Mouse (Mus musculus): ENCODE results near the gene Col4a1. TPM values are rescaled to one million over a fixed set of nuclear protein-coding genes. Genes with fewer than 3 reads are reported as not detected.

Gene Col4a1
- 100 to 1,000 TPM; 250 to 364 TPM for total RNA-seq (2021)
- long read RNA-seq, experiment 1, full-length matches to known transcripts: 145 of 253 reads
- long read RNA-seq, experiment 1, partial matches to known transcripts: 96 of 253 reads
- long read RNA-seq, experiment 1, other reads (novel, unspliced or antisense): 12 of 253 reads
- long read RNA-seq, experiment 2, full-length matches to known transcripts: 139 of 269 reads
- long read RNA-seq, experiment 2, partial matches to known transcripts: 108 of 269 reads
- long read RNA-seq, experiment 2, other reads (novel, unspliced or antisense): 22 of 269 reads

DNA sequence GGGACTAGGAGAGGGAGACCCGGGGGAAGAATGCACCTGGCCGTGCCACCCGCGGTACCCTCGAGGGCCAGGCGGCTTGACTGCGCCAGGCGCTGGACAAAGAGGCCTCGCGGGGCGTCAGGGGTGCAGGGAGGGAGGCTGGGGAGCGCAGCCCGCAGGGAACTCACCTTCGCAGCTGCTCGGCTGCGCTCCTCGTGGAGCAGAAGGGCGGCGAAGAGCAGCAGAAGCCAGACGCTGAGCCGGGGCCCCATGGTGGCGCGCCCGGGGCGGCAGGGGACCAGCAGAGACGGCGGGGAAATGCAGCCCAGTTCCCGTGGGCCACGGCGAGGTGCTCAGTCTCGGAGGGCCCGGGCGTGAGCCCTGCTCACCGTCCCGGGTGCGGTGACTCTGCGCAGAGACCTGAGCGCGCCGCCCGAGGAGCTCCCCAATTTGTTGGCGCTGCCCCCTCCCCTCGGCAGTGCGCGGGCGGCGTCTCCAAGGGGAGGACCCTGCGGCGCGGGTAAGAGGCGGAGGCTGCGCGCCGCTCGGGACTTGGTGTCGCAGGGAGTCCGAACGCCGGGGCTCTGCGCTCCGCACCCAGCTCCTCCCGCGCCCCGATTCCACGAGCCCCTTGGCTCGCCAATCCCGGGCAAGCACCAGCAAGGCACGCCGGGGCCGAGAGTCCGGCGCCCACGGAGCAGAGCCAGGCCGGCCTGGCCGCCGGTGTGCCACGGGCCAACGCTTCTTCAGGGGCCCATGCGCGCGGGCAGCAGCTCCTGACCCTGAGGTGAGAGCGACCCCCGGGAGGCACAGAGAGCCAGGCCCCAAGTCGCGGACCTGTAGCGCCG, at the start of gene Col4a1, which contains the start of gene Col4a2:
TSS of gene Col4a1 (minus strand) at position 478 of the 827 bp plus-strand sequence.
TSS of gene Col4a2 (plus strand) at position 457 of the 827 bp plus-strand sequence.
- peak; percentile 87 for DNase-seq (ENCODE audit: low spot score in 2 of 2)

DNA sequence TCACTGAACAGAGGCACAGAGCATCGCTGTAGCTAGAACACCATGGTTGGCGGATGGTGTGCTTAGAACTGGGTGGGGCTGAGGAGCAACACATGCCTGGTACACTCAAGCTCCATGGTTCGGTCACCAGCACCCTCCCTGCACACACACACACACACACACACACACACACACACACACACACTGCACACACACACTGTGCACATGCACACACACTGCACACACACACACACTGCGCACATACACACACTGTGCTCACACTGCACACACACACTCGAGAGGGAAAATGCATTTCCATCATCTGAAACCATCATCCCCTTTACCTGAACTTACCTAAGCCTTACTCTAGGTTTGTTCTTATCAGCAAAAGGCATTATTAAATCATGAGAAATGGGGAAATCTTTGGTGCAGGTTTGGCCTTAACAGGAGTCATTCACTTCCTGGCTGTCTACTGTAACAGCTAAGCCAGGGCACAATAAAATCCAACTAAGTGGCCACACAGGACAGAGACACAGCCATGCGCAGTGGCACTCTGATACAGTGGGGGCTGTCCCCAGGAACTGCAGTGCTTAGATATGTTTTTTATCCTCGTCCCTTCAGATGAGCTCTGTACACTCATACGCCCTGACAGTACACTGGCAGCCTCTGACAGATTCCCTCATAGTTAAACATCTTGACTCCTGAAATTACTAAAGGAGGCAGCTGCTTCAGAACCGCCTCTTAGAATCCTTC, 49.1 kb upstream of the Col4a1 start:
- DNase-seq (ENCODE audit: low spot score in 2 of 2): no peak

DNA sequence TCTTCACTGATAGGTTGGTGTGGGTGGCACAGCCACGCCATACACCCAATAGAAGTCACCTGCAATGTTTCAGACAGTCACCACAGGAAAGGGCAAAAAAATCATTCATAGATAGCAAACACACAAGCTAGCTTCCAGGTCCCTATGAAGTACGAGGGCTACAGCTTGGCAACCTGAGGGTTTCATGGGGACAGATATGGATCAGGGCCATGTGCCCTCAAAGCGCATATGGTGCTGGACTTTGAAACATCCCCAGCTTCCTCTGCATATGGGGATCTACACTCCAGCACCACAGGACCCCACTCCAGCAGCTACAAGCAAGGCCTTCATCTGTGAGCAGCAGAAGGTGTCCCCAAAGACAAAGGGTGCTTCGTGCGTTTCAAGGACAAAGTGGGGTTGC, 47.2 kb upstream of the Col4a1 start:
- no peak for DNase-seq (ENCODE audit: low spot score in 2 of 2)

GRCm38 (mm10) chr8:11357921-11358436, 45.4 kb upstream of the Col4a1 start:
- no peak for DNase-seq (ENCODE audit: low spot score in 2 of 2)

- no peak for DNase-seq (ENCODE audit: low spot score in 2 of 2)
Observed at GRCm38 (mm10) chr8:11356776-11357175, 44.1 kb upstream of the Col4a1 start.

- no peak for DNase-seq (ENCODE audit: low spot score in 2 of 2)
Observed at GRCm38 (mm10) chr8:11355900-11356299, 43.3 kb upstream of the Col4a1 start.

GRCm38 (mm10) chr8:11354800-11355451, 42.3 kb upstream of the Col4a1 start:
- DNase-seq (ENCODE audit: low spot score in 2 of 2): no peak

- DNase-seq (ENCODE audit: low spot score in 2 of 2): no peak
Observed at GRCm38 (mm10) chr8:11352514-11352913, 39.9 kb upstream of the Col4a1 start.

GRCm38 (mm10) chr8:11351355-11351754, 38.7 kb upstream of the Col4a1 start:
- no peak for DNase-seq (ENCODE audit: low spot score in 2 of 2)

GRCm38 (mm10) chr8:11348622-11349021, 36.0 kb upstream of the Col4a1 start:
- DNase-seq (ENCODE audit: low spot score in 2 of 2): no peak

GRCm38 (mm10) chr8:11347699-11348098, 35.1 kb upstream of the Col4a1 start:
- no peak for DNase-seq (ENCODE audit: low spot score in 2 of 2)

- no peak for DNase-seq (ENCODE audit: low spot score in 2 of 2)
Observed at GRCm38 (mm10) chr8:11346225-11346624, 33.6 kb upstream of the Col4a1 start.

DNA sequence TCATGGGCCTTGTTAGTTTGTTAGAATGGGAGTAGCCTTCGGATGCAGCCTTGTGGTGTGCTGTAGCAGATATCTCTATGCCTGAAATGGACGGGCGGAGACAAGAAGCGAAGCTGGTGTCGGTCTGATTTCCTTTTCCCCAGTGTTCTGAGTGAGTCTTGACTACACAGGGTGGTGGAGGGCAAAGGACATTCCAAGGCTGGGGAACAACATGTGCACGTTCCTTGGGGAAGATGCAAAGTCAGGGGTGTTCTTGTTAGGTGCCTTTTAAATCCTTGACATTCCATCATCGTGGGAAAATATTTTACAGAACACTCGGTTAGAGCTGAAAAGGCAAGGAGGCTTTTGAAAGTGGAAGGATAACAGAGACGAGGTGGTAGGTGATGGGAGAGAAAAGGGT, 31.8 kb upstream of the Col4a1 start:
- DNase-seq (ENCODE audit: low spot score in 2 of 2): no peak

- DNase-seq (ENCODE audit: low spot score in 2 of 2): no peak
Observed at GRCm38 (mm10) chr8:11341111-11341566, 28.5 kb upstream of the Col4a1 start.

GRCm38 (mm10) chr8:11340310-11341110, 27.9 kb upstream of the Col4a1 start:
- DNase-seq (ENCODE audit: low spot score in 2 of 2): peak; percentile 46 to 68

GRCm38 (mm10) chr8:11338507-11338906, 25.9 kb upstream of the Col4a1 start:
- no peak for DNase-seq (ENCODE audit: low spot score in 2 of 2)

DNA sequence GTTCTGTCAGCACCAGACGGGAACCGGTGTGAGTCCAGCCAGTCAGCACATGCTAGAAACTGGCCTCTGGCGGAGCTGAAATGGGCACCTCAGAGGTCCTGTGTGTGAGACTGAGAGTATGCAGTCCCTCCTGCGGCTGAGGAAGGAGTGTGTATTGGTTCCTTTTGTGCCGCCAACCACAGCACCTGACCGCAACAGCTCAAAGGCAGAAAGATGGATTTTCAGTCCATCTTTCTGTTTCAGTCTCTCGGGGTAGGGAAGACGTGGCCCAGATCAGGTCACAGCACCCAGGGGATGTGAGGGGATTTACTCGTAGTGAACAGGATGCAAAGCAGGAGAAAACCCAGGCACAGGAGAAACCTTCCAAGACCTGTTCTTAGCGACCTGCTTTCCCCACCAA, 25.0 kb upstream of the Col4a1 start:
- DNase-seq (ENCODE audit: low spot score in 2 of 2): no peak

- no peak for DNase-seq (ENCODE audit: low spot score in 2 of 2)
Observed at GRCm38 (mm10) chr8:11336346-11336745, 23.7 kb upstream of the Col4a1 start.

DNA sequence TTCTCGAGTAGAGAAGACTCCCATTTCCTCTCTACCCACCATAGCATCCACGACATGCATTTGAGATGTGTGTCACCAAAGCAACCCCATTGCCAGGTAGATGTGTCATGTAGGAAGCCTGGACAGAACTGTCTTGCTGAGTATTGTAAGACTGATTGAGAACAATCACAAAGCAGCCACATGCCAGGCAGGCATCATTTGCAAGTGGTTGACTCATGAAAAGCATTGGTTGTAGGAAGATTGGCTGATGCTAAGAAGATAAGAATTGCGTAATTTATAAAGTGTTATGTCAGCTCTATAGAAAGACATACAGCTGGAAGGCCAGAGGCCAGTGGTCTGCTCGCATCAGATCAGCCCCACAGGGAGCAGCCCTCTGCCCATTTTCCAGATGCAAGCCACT, 22.6 kb upstream of the Col4a1 start:
- DNase-seq (ENCODE audit: low spot score in 2 of 2): no peak

DNA sequence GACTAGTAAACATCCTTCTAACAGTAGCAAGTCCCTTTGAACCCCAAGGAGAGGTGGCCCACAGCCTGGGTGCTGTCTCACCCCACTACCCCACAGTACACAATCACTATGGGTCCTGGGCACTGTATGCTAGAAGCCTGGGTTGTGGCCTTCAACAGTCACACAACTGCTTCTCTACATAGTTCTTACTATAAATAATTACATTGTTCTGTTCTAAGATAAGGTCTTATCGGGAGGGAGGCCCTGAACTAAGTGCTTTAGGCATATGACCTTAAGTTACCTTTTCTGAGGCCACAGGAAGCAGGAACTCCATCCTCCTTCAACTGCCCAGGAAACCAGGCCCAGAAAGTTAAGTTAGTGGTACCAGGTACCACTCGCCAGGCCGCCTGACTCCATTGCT, 21.9 kb upstream of the Col4a1 start:
- no peak for DNase-seq (ENCODE audit: low spot score in 2 of 2)
